Mouse (Mus musculus) heart, postnatal 10 days (tissue): ENCODE results near the gene Dot1l. TPM values are rescaled to one million over a fixed set of nuclear protein-coding genes. Genes with fewer than 3 reads are reported as not detected.
"Not testable (repeated sequence)": the region's sequence is repeated elsewhere in the genome, so short reads cannot be mapped to it uniquely, and the experiment has no call there.

Source experiments
- DNase-seq, 2 experiments: peaks; one replicate each; pipeline ENCODE4 v3.0.0; 2021
- intact Hi-C: fragments of 180-260 bp; cut with DNase I; formaldehyde crosslinking; loops from one replicate; pipeline ENCODE4 v1.15.1; 2025
- total RNA-seq, 2 experiments: library from RNA; stranded (reverse); gene quantifications; 2 replicates each; pipeline ENCODE4 v1.2.3; 2021

Dot1l gene
- total RNA-seq, 2 experiments from 2014 or later: 66.3 to 67.6 TPM

GRCm38 (mm10) chr10:80807057-80807627 lies 52.1 kb downstream of the Dot1l start:
- intact Hi-C loops: loop anchor here (5.0 kb wide), 3 partner anchors 60 to 190 kb away; no protein-coding TSS in a partner anchor
- peak; percentile 81 to 86 for DNase-seq

- intact Hi-C loops: loop anchor here (5.0 kb wide), 3 partner anchors 61 to 189 kb away; no protein-coding TSS in a partner anchor
- DNase-seq: no peak
Measured at GRCm38 (mm10) chr10:80808099-80808984, 53.3 kb downstream of the Dot1l start.

GRCm38 (mm10) chr10:80808985-80809632 lies 54.1 kb downstream of the Dot1l start:
- DNase-seq: no peak
- intact Hi-C loops: loop anchor here (5.0 kb wide), 3 partner anchors 62 to 188 kb away; no protein-coding TSS in a partner anchor

GRCm38 (mm10) chr10:80810084-80810483 lies 55.1 kb downstream of the Dot1l start:
- intact Hi-C loops: no loop called here
- DNase-seq: no peak

- no peak for DNase-seq
- intact Hi-C loops: no loop called here
Measured at GRCm38 (mm10) chr10:80812391-80813041, 57.5 kb downstream of the Dot1l start.

- DNase-seq: no peak
- intact Hi-C loops: no loop called here
Measured at GRCm38 (mm10) chr10:80813366-80813765, 58.4 kb downstream of the Dot1l start, which contains the start of gene Jsrp1. Gene Jsrp1, minus strand, starts transcription at chr10:80813498.

- no peak for DNase-seq
- intact Hi-C loops: no loop called here
Measured at GRCm38 (mm10) chr10:80814800-80815199, 59.8 kb downstream of the Dot1l start.

GRCm38 (mm10) chr10:80816303-80816702 lies 61.3 kb downstream of the Dot1l start:
- intact Hi-C loops: loop anchor here (2.0 kb wide), 1 partner anchor 68 kb away; no protein-coding TSS in a partner anchor

GRCm38 (mm10) chr10:80817164-80817563 lies 62.2 kb downstream of the Dot1l start:
- DNase-seq: no peak
- intact Hi-C loops: loop anchor here (2.0 kb wide), 1 partner anchor 68 kb away; no protein-coding TSS in a partner anchor

More at GRCm38 (mm10) chr10:80816303-80816702, 61.3 kb downstream of the Dot1l start:
- not testable (repeated sequence) for DNase-seq

GRCm38 (mm10) chr10:80817955-80818354 lies 62.9 kb downstream of the Dot1l start:
- not testable (repeated sequence) for DNase-seq
- intact Hi-C loops: loop anchor here (2.0 kb wide), 1 partner anchor 69 kb away; no protein-coding TSS in a partner anchor

- intact Hi-C loops: no loop called here
- no peak for DNase-seq
Measured at GRCm38 (mm10) chr10:80818599-80819281, 63.7 kb downstream of the Dot1l start.

GRCm38 (mm10) chr10:80819406-80819805 lies 64.4 kb downstream of the Dot1l start:
- intact Hi-C loops: no loop called here
- DNase-seq: no peak

GRCm38 (mm10) chr10:80821991-80822390 lies 67.0 kb downstream of the Dot1l start:
- DNase-seq: no peak
- intact Hi-C loops: loop anchor here (5.0 kb wide), 1 partner anchor 175 kb away; no protein-coding TSS in a partner anchor

- DNase-seq: no peak
- intact Hi-C loops: loop anchor here (5.0 kb wide), 1 partner anchor 175 kb away; no protein-coding TSS in a partner anchor
Measured at GRCm38 (mm10) chr10:80822528-80822927, 67.5 kb downstream of the Dot1l start.

- DNase-seq: no peak
- intact Hi-C loops: loop anchor here (5.0 kb wide), 1 partner anchor 174 kb away; no protein-coding TSS in a partner anchor
Measured at GRCm38 (mm10) chr10:80823316-80823715, 68.3 kb downstream of the Dot1l start.

GRCm38 (mm10) chr10:80823847-80824643 lies 69.0 kb downstream of the Dot1l start:
- intact Hi-C loops: loop anchor here (1.0 to 5.0 kb wide), 2 partner anchors 52 to 173 kb away; no protein-coding TSS in a partner anchor
- DNase-seq: no peak

GRCm38 (mm10) chr10:80824827-80825226 lies 69.8 kb downstream of the Dot1l start:
- intact Hi-C loops: loop anchor here (1.0 to 5.0 kb wide), 2 partner anchors 51 to 172 kb away; no protein-coding TSS in a partner anchor
- DNase-seq: no peak
